Mouse (Mus musculus) bone marrow, adult 2 months (tissue): Measurements from ENCODE around the gene Tfap4. TPM values are rescaled to one million over a fixed set of nuclear protein-coding genes. Genes with fewer than 3 reads are reported as not detected.
A peak's percentile ranks its signal among the peaks of the same experiment; 100 is the strongest.
"Not testable (repeated sequence)": the region's sequence is repeated elsewhere in the genome, so short reads cannot be mapped to it uniquely, and the experiment has no call there.

ENCODE experiments used
- H3K27ac ChIP-seq: fragments of 200-500 bp; 2 replicates; pipeline ENCODE4 v1.5.1; 2012; ENCODE audit warnings: low read depth, mild to moderate bottlenecking, control low read depth, inconsistent platforms, low read length; ENCODE audit not compliant: control insufficient read depth, poor library complexity, insufficient read depth
- H3K4me1 ChIP-seq: fragments of 200-500 bp; 2 replicates; pipeline ENCODE4 v1.6.1; 2011; ENCODE audit warnings: low read length; ENCODE audit not compliant: control insufficient read depth, insufficient read depth
- H3K4me3 ChIP-seq: fragments of 200-500 bp; replicated peaks from 2 replicates; pipeline ENCODE3; 2011; ENCODE audit warnings: mild to moderate bottlenecking, low read depth, low read length, control low read depth; ENCODE audit not compliant: control insufficient read depth
- CTCF ChIP-seq: fragments of 200-500 bp; IDR thresholded peaks from 2 replicates; pipeline ENCODE4 v1.5.1; 2011; ENCODE audit warnings: low read length, control low read depth; ENCODE audit not compliant: control insufficient read depth, insufficient read depth
- POLR2A ChIP-seq: fragments of 200-500 bp; IDR thresholded peaks from 2 replicates; pipeline ENCODE4 v1.6.1; 2011; ENCODE audit warnings: low read depth, mild to moderate bottlenecking, control low read depth, low read length, borderline replicate concordance; ENCODE audit not compliant: control insufficient read depth
- WGBS: fragments of 180-500 bp; shearing (Covaris S2); methylation state at CpG from one replicate; pipeline ENCODE4 v1.1.7; 2018; 5-methylcytosine and 5-hydroxymethylcytosine counted together
- polyA plus RNA-seq: library from polyadenylated mRNA; stranded (reverse); fragments of >200 nt; gene quantifications from 2 replicates; pipeline ENCODE4 v1.2.4, GENCODE M21; 2011; ENCODE audit warnings: low replicate concordance; ENCODE audit not compliant: missing spikeins, insufficient read depth, insufficient read length

The Tfap4 gene
- polyA plus RNA-seq, 1 experiment, result 10.2 TPM

- 0 out of 2 replicates have a peak, but pooled peaks have one; percentile 13 for TF ChIP-seq CTCF
- no peak for TF ChIP-seq POLR2A
- WGBS, result 90% methylated on average over 12 of the region's 12 CpGs
- H3K27ac ChIP-seq, result no peak overlapping the region
- no peak overlapping the region for H3K4me3 ChIP-seq
- peaks cover 4% of the 10 kb centered on the region for H3K4me1 ChIP-seq
Measured at GRCm38 (mm10) chr16:4540064-4540775, 19.4 kb downstream of the Tfap4 start.

GRCm38 (mm10) chr16:4539521-4539920 is 20.1 kb downstream of the Tfap4 start:
- Histone ChIP-seq H3K4me3 (no peak overlapping the region), H3K27ac (no peak overlapping the region), H3K4me1 (peaks cover 4% of the 10 kb centered on the region)
- WGBS, result 38% methylated on average over 4 of the region's 4 CpGs
- TF ChIP-seq CTCF (no peak), POLR2A (no peak)

- peaks cover 4% of the 10 kb centered on the region for H3K4me1 ChIP-seq
Measured at GRCm38 (mm10) chr16:4537616-4538358, 21.9 kb downstream of the Tfap4 start.

GRCm38 (mm10) chr16:4527373-4527772 is 32.3 kb downstream of the Tfap4 start:
- not testable (repeated sequence) for H3K27ac ChIP-seq, H3K4me3 ChIP-seq, H3K4me1 ChIP-seq
- 87% methylated on average over 12 of the region's 12 CpGs for WGBS

More at GRCm38 (mm10) chr16:4537616-4538358, 21.9 kb downstream of the Tfap4 start:
- WGBS, result 11% methylated on average over 3 of the region's 3 CpGs
- TF ChIP-seq POLR2A, result no peak
- TF ChIP-seq CTCF, result no peak
- H3K4me3 ChIP-seq, result no peak overlapping the region
- H3K27ac ChIP-seq, result no peak overlapping the region

GRCm38 (mm10) chr16:4523313-4524004 is 36.2 kb downstream of the Tfap4 start:
- H3K27ac ChIP-seq, result no peak overlapping the region
- TF ChIP-seq CTCF, result no peak
- TF ChIP-seq POLR2A, result no peak

GRCm38 (mm10) chr16:4522879-4523278 is 36.8 kb downstream of the Tfap4 start:
- H3K4me3 ChIP-seq, result no peak overlapping the region
- no peak overlapping the region for H3K27ac ChIP-seq
- no peak for TF ChIP-seq POLR2A
- no peak for TF ChIP-seq CTCF
- H3K4me1 ChIP-seq, result peaks cover 1% of the 10 kb centered on the region; the same call in 1 of the 2 replicates
- WGBS, result 77% methylated on average over 8 of the region's 8 CpGs

More at GRCm38 (mm10) chr16:4523313-4524004, 36.2 kb downstream of the Tfap4 start:
- Histone ChIP-seq H3K4me1 (peaks cover 1% of the 10 kb centered on the region; the same call in 1 of the 2 replicates), H3K4me3 (no peak overlapping the region)
- 78% methylated on average over 7 of the region's 7 CpGs for WGBS

GRCm38 (mm10) chr16:4521735-4522530 is 37.7 kb downstream of the Tfap4 start:
- 80% methylated on average over 5 of the region's 5 CpGs for WGBS
- Histone ChIP-seq H3K27ac (no peak overlapping the region), H3K4me1 (peaks cover 1% of the 10 kb centered on the region; the same call in 1 of the 2 replicates), H3K4me3 (no peak overlapping the region)
- no peak for TF ChIP-seq CTCF
- no peak for TF ChIP-seq POLR2A

- Histone ChIP-seq H3K4me3 (no peak overlapping the region), H3K27ac (no peak overlapping the region), H3K4me1 (peaks cover 1% of the 10 kb centered on the region; the same call in 1 of the 2 replicates)
- TF ChIP-seq POLR2A (no peak), CTCF (no peak)
- WGBS, result 68% methylated on average over 4 of the region's 4 CpGs
Measured at GRCm38 (mm10) chr16:4521074-4521667, 38.5 kb downstream of the Tfap4 start.
